8 mouse cellular contexts compared by ENCODE assay signal in genomic region chr15:77257437-77258229, GRCm38 (mm10). TPM values are rescaled to one million over a fixed set of nuclear protein-coding genes. Genes with fewer than 3 reads are reported as not detected.
DNase-seq lines count a peak whose midpoint lies in the region; ATAC-seq lines count a peak whose summit lies in the region.

No protein-coding gene starts in this region.

- H3K4me2 ChIP-seq in hindbrain, embryonic 16.5 days (ENCODE audit: low read length), result no peak overlapping the region
- H3K4me2 ChIP-seq in midbrain, embryonic 15.5 days, result no peak overlapping the region

- no peak overlapping the region for H3K4me3 ChIP-seq in hindbrain, embryonic 16.5 days (ENCODE audit: low read length)
- H3K4me3 ChIP-seq in midbrain, embryonic 15.5 days, result no peak overlapping the region

- no peaks in the 10 kb centered on the region for H3K36me3 ChIP-seq in hindbrain, embryonic 16.5 days (ENCODE audit: control insufficient read depth, insufficient read depth, low read length)
- no peaks in the 10 kb centered on the region for H3K36me3 ChIP-seq in midbrain, embryonic 15.5 days (replicated peaks)

- intact Hi-C loops in left cerebral cortex, postnatal 10 days (cut with DNase I), result loop anchor here (5.0 kb wide), 1 partner anchor 50 kb away; the partner anchor contains the start of gene Rbfox2

- H3K4me1 ChIP-seq in hindbrain, embryonic 16.5 days (ENCODE audit: control insufficient read depth, insufficient read depth, low read depth, low read length), result peaks cover 18% of the 10 kb centered on the region
- peaks cover 15% of the 10 kb centered on the region for H3K4me1 ChIP-seq in midbrain, embryonic 15.5 days

- WGBS in hindbrain, embryonic 16.5 days, result 29% methylated on average over 6 of the region's 6 CpGs
- 31% methylated on average over 6 of the region's 6 CpGs for WGBS in midbrain, embryonic 15.5 days

- no peaks in the 10 kb centered on the region for H3K27me3 ChIP-seq in hindbrain, embryonic 16.5 days (replicated peaks; ENCODE audit: control insufficient read depth, insufficient read depth, low read length)
- no peaks in the 10 kb centered on the region for H3K27me3 ChIP-seq in midbrain, embryonic 15.5 days (replicated peaks)

- no peaks in the 10 kb centered on the region for H3K9me3 ChIP-seq in hindbrain, embryonic 16.5 days (ENCODE audit: control insufficient read depth, low read length)
- no peaks in the 10 kb centered on the region for H3K9me3 ChIP-seq in midbrain, embryonic 15.5 days

- no peak overlapping the region for H3K9ac ChIP-seq in hindbrain, embryonic 16.5 days (ENCODE audit: low read depth, low read length)
- H3K9ac ChIP-seq in midbrain, embryonic 15.5 days, result no peak overlapping the region

- peak; percentile 28 for DNase-seq in urinary bladder, postnatal 25 days (ENCODE audit: low spot score)
- DNase-seq in urinary bladder, adult 2 months (ENCODE audit: low spot score), result no peak
- peak; percentile 74 to 76 for DNase-seq in cerebellum, postnatal 36 days
- peak; percentile 50 to 63 for DNase-seq in gastrocnemius, adult 8-10 months (ENCODE audit: low spot score in 2 of 2)
- DNase-seq in left cerebral cortex, postnatal 10 days (ENCODE audit: extremely low spot score in 1 of 2, low spot score in 2 of 2), result peak; percentile 42 to 82
- DNase-seq in thymus, postnatal 4 days, result peak; percentile 67

- ATAC-seq in hindbrain, embryonic 16.5 days, result no peak
- no peak for ATAC-seq in midbrain, embryonic 15.5 days (replicated peaks)

- H3K27ac ChIP-seq in hindbrain, embryonic 16.5 days (ENCODE audit: low read depth, low read length), result 0 out of 2 replicates have a peak overlapping the region, but pooled peaks have one; percentile 51
- 0 out of 2 replicates have a peak overlapping the region, but pooled peaks have one; percentile 15 for H3K27ac ChIP-seq in midbrain, embryonic 15.5 days

RNA-seq across cellular contexts. Expression of gene Rbfox2, which starts 49.2 kb away (rescaled TPM):
- 93.7 and 115 TPM in 2 replicates for polyA plus RNA-seq in urinary bladder, adult 2 months (2012; rRNA removed)
- total RNA-seq in gastrocnemius, adult 8-10 months (2022), result 10 to 100 TPM; 40.8 to 56.7 (median 46.9) TPM
- 122 and 140 TPM in 2 replicates for polyA plus RNA-seq in hindbrain, embryonic 16.5 days (2015; fragmentation: Nextera tagmentation; extraction: Ambion mirVana)
- total RNA-seq in left cerebral cortex, postnatal 10 days (2021), result 100 to 1,000 TPM; 262 to 269 TPM
- polyA plus RNA-seq in midbrain, embryonic 15.5 days (2015; fragmentation: Nextera tagmentation; extraction: Ambion mirVana), result 181 and 185 TPM in 2 replicates
